Mouse (Mus musculus): ENCODE measurements around the gene Omp. TPM values are rescaled to one million over a fixed set of nuclear protein-coding genes. Genes with fewer than 3 reads are reported as not detected.

The Omp gene
- total and polyA plus RNA-seq, 3 experiments, result 0.08 TPM; not detected in 2

DNA sequence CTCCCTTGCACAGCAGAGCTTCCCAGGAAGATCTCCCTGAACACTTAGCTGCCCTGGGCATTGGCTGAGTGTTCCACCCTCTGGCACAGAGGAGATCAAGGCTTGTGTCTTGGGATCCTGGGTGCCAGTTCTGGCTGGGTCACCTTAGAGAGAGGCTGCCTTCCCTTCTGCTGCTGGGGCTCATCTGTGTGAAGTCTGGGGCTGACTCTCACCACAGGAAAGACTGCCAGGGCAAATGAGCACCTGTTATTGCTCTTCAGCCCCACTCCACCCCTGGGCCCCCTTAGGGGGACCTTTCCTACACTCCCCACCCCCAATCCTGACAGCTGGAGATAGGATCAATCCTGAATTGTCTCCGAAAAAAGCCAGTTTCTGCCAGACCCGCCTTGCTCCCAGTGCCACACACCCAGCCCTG is 31.8 kb upstream of the Omp start:
- H3K4me2 ChIP-seq (ENCODE audit: insufficient read depth, low read depth, poor library complexity, severe bottlenecking), result no peak overlapping the region
- peaks cover 22% of the 10 kb centered on the region for H3K27me3 ChIP-seq (replicated peaks)
- dilution Hi-C loops (cut with MboI; ENCODE audit: extremely low pct_ligation_motif_present, extremely low pct_unique_long_range_greater_than_20kb, low sequenced_read_pairs), result no loop called here
- no peak for DNase-seq (ENCODE audit: extremely low read depth)
- TF ChIP-seq TCF12 (IDR thresholded peaks at IDR 0.05; ENCODE audit: low read depth, low read length), result no peak
- TF ChIP-seq POLR2AphosphoS2 (IDR thresholded peaks at IDR 0.05; ENCODE audit: low read depth, low read length), result no peak
- TF ChIP-seq USF2 (conservative IDR thresholded peaks at IDR 0.05; ENCODE audit: low read depth, low read length), result no peak
- no peak for TF ChIP-seq KAT2A (IDR thresholded peaks at IDR 0.05; ENCODE audit: insufficient replicate concordance, low read length)
- TF ChIP-seq NELFE (IDR thresholded peaks at IDR 0.05; ENCODE audit: low read depth, low read length), result no peak
- TF ChIP-seq MEF2A (IDR thresholded peaks at IDR 0.05; ENCODE audit: borderline replicate concordance, low read depth, low read length), result no peak
- TF ChIP-seq USF1 (IDR thresholded peaks at IDR 0.05; ENCODE audit: low read depth, low read length), result no peak
- TF ChIP-seq ETS1 (conservative IDR thresholded peaks at IDR 0.05; ENCODE audit: low read depth, low read length), result no peak
- no peak for TF ChIP-seq ZMIZ1 (IDR thresholded peaks at IDR 0.05; ENCODE audit: low read depth, low read length)
- TF ChIP-seq RCOR1 (conservative IDR thresholded peaks at IDR 0.05; ENCODE audit: low read depth, low read length), result no peak
- no peak for TF ChIP-seq HCFC1 (IDR thresholded peaks at IDR 0.05; ENCODE audit: low read depth, low read length)
- no peak for TF ChIP-seq MXI1 (IDR thresholded peaks at IDR 0.05; ENCODE audit: low read depth, low read length)
- TF ChIP-seq SIN3A (IDR thresholded peaks at IDR 0.05; ENCODE audit: low read length), result no peak
- in situ Hi-C loops (cut with MboI; ENCODE audit: low pct_ligation_motif_present, low pct_unique_long_range_greater_than_20kb, low sequenced_read_pairs), result no loop called here
- H3K79me2 ChIP-seq (replicated peaks; ENCODE audit: control insufficient read depth, extremely low read depth, insufficient read depth, poor library complexity, severe bottlenecking), result no peaks in the 10 kb centered on the region
- H3K9me3 ChIP-seq (replicated peaks; ENCODE audit: low read length), result no peaks in the 10 kb centered on the region
- H3K27ac ChIP-seq (ENCODE audit: insufficient read depth, low read depth), result no peak overlapping the region
- no peaks in the 10 kb centered on the region for H3K36me3 ChIP-seq (replicated peaks in 1 of 2; ENCODE audit: control insufficient read depth in 1 of 2, insufficient read depth in 1 of 2, low read length in 1 of 2)
- H3K4me3 ChIP-seq (replicated peaks in 1 of 3; ENCODE audit: low read depth in 2 of 3, low read length in 2 of 3, poor library complexity in 1 of 3), result no peak overlapping the region
- peaks cover 5 to 24% of the 10 kb centered on the region in 2 experiments for H3K4me1 ChIP-seq (ENCODE audit: control insufficient read depth in 1 of 2, insufficient read depth in 2 of 2)
- H3K9ac ChIP-seq (ENCODE audit: insufficient read depth, low read depth), result no peak overlapping the region

DNA sequence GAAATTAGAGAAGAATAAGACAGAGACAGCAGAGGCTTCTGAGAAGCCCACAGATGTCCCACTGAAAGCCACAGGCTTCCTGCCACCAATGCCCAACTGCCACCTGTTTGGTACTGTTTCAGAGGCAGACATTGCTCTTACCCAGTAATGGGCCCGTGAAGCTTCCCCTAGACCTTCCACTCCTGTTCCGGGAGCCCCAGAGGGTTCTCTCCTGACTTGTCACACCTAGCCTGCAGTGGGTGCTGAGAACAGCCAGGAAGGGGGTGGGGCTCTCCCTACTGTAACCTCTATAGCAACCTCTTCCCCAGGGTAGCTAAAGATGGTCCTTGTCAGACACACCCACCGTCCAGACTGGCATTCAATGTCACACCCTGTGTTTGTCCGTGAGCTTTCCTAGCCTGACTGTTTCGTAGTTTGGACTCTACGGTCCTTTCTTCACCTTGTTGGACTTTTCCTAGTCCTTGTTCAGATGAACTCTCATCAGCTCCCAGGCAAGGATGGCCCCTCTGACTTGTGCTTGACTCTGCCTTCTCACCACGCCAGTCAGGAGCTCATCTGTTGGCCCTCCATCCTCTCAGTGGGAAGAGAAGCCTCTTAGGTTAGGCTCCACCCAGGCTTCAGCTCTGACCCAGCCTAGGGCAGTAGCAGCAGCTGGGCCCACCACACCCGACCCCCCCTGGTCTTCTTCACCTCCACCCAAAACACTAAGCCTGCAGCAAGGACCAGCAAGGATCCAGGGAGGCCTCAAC is 31.2 kb upstream of the Omp start:
- Histone ChIP-seq H3K4me1 (ENCODE audit: control insufficient read depth in 1 of 2, insufficient read depth in 2 of 2) (peaks cover 5 to 24% of the 10 kb centered on the region in 2 experiments), H3K9me3 (replicated peaks; ENCODE audit: low read length) (no peaks in the 10 kb centered on the region), H3K4me2 (ENCODE audit: insufficient read depth, low read depth, poor library complexity, severe bottlenecking) (no peak overlapping the region), H3K9ac (ENCODE audit: insufficient read depth, low read depth) (no peak overlapping the region), H3K27ac (ENCODE audit: insufficient read depth, low read depth) (no peak overlapping the region), H3K79me2 (replicated peaks; ENCODE audit: control insufficient read depth, extremely low read depth, insufficient read depth, poor library complexity, severe bottlenecking) (no peaks in the 10 kb centered on the region), H3K27me3 (replicated peaks) (peaks cover 24% of the 10 kb centered on the region), H3K36me3 (replicated peaks in 1 of 2; ENCODE audit: control insufficient read depth in 1 of 2, insufficient read depth in 1 of 2, low read length in 1 of 2) (no peaks in the 10 kb centered on the region), H3K4me3 (replicated peaks in 1 of 3; ENCODE audit: low read depth in 2 of 3, low read length in 2 of 3, poor library complexity in 1 of 3) (no peak overlapping the region)
- TF ChIP-seq CTCF (conservative IDR thresholded peaks at IDR 0.05 in 1 of 2, IDR thresholded peaks at IDR 0.05 in 1 of 2; ENCODE audit: low read depth in 2 of 2, low read length in 2 of 2) (no peak), USF2 (conservative IDR thresholded peaks at IDR 0.05; ENCODE audit: low read depth, low read length) (no peak), CHD2 (IDR thresholded peaks at IDR 0.05; ENCODE audit: low read length) (no peak), IRF4 (IDR thresholded peaks at IDR 0.05; ENCODE audit: low read depth, low read length) (no peak), JUN (IDR thresholded peaks at IDR 0.05; ENCODE audit: insufficient read depth, low read depth, low read length) (no peak), BHLHE40 (IDR thresholded peaks at IDR 0.05; ENCODE audit: low read depth, low read length) (no peak), MEF2A (IDR thresholded peaks at IDR 0.05; ENCODE audit: borderline replicate concordance, low read depth, low read length) (no peak), EP300 (IDR thresholded peaks at IDR 0.05; ENCODE audit: low read length) (no peak), MYC (IDR thresholded peaks at IDR 0.05; ENCODE audit: low read depth, low read length) (no peak)
- no peak for DNase-seq (ENCODE audit: extremely low read depth)
- dilution Hi-C loops (cut with MboI; ENCODE audit: extremely low pct_ligation_motif_present, extremely low pct_unique_long_range_greater_than_20kb, low sequenced_read_pairs), result no loop called here
- in situ Hi-C loops (cut with MboI; ENCODE audit: low pct_ligation_motif_present, low pct_unique_long_range_greater_than_20kb, low sequenced_read_pairs), result no loop called here
